Comparison of ENCODE assay signal across 8 mouse cellular contexts in the genomic region with DNA sequence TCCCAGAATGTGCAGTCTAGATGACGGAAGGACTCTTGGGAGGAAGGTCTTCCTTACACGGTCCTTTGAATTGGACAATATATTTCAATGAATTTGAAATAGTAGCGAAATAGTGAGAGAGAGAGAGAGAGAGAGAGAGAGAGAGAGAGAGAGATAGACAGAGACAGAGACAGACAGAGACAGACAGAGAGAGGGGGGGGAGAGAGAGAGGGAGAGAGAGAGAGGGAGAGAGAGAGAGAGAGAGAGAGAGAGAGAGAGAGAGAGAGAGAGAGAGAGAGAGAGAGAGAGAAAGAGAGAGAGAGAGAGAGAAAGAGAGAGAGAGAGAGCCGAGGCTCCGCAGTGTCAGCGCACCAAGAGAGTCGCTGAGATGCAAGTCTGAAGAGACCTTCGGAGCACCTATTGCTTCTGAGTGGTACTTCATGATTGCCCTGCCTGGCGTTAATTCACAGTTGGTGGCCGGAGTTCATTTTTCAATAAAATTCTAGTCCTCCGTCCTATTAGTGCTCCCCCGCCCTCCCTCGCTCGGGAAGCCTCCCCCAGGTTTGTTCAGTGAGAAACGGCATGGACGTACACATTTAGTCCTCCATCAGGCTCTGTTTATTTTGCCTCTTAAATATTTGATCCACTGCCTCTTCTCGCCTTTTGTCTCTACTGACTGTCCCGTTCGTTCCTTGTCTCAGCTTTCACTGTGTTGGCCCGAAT. TPM values are rescaled to one million over a fixed set of nuclear protein-coding genes. Genes with fewer than 3 reads are reported as not detected.
DNase-seq lines count a peak whose midpoint lies in the region; ATAC-seq and TF ChIP-seq lines count a peak whose summit lies in the region.

No protein-coding gene starts in this region.

- H3K9ac ChIP-seq in liver, postnatal 0 days (replicated peaks) = peak overlapping the region; percentile 92
- peak overlapping the region; percentile 97 for H3K9ac ChIP-seq in stomach, embryonic 16.5 days (ENCODE audit: low read length)

- peaks cover 19% of the 10 kb centered on the region for H3K36me3 ChIP-seq in erythroblast, embryonic 14.5 days (ENCODE audit: control insufficient read depth)
- H3K36me3 ChIP-seq in liver, postnatal 0 days (replicated peaks; ENCODE audit: insufficient read depth, low read length) = peaks cover 3% of the 10 kb centered on the region
- peaks cover 15% of the 10 kb centered on the region for H3K36me3 ChIP-seq in stomach, embryonic 16.5 days (ENCODE audit: control insufficient read depth, insufficient read depth, low read length)

- H3K4me1 ChIP-seq in erythroblast, embryonic 14.5 days (ENCODE audit: control insufficient read depth) = peaks cover 18% of the 10 kb centered on the region
- peaks cover 7% of the 10 kb centered on the region; the same call in 1 of the 2 replicates for H3K4me1 ChIP-seq in liver, postnatal 0 days (ENCODE audit: insufficient read depth)
- peaks cover 4% of the 10 kb centered on the region; the same call in 1 of the 2 replicates for H3K4me1 ChIP-seq in stomach, embryonic 16.5 days (ENCODE audit: control insufficient read depth, insufficient read depth, low read length)

- H3K9me3 ChIP-seq in erythroblast, embryonic 14.5 days (ENCODE audit: control insufficient read depth, low read length) = no peaks in the 10 kb centered on the region
- no peaks in the 10 kb centered on the region for H3K9me3 ChIP-seq in liver, postnatal 0 days (ENCODE audit: low read length)
- no peaks in the 10 kb centered on the region for H3K9me3 ChIP-seq in stomach, embryonic 16.5 days (replicated peaks; ENCODE audit: control insufficient read depth, low read length)

- H3K27ac ChIP-seq in liver, postnatal 0 days (ENCODE audit: low read depth) = peak overlapping the region; percentile 92
- H3K27ac ChIP-seq in stomach, embryonic 16.5 days (ENCODE audit: low read length) = peak overlapping the region; percentile 95

- peak; percentile 68 for DNase-seq in A20 (ENCODE audit: low read depth, low spot score)
- peak; percentile 14 for DNase-seq in cerebellum, adult 11-12 months
- peak; percentile 4 for DNase-seq in heart, postnatal 4 days
- DNase-seq in liver, postnatal 0 days = peak; percentile 22
- no peak for DNase-seq in spleen, postnatal 4 days (ENCODE audit: low spot score in 2 of 2)

- WGBS in liver, postnatal 0 days (ENCODE audit: insufficient replicate concordance) = 29% methylated on average over 20 of the region's 20 CpGs
- WGBS in stomach, embryonic 16.5 days = 14% methylated on average over 20 of the region's 20 CpGs

- TF ChIP-seq EP300 in liver, postnatal 0 days (IDR thresholded peaks at IDR 0.05; ENCODE audit: low read depth) = no peak

- peak overlapping the region; percentile 68 for H3K4me2 ChIP-seq in liver, postnatal 0 days (ENCODE audit: low read depth, low read length)
- peak overlapping the region; percentile 89 for H3K4me2 ChIP-seq in stomach, embryonic 16.5 days (ENCODE audit: low read depth, low read length)

- H3K4me3 ChIP-seq in erythroblast, embryonic 14.5 days (replicated peaks) = peak overlapping the region; percentile 98
- H3K4me3 ChIP-seq in liver, postnatal 0 days (ENCODE audit: low read depth, low read length) = peak overlapping the region; percentile 95
- H3K4me3 ChIP-seq in stomach, embryonic 16.5 days (replicated peaks; ENCODE audit: low read length) = peak overlapping the region; percentile 99

- ATAC-seq in erythroblast, adult 5-6 weeks (replicated peaks; ENCODE audit: low FRiP score, poor library complexity, severe bottlenecking) = no peak
- ATAC-seq in liver, postnatal 0 days = peak; percentile 22
- ATAC-seq in stomach, embryonic 16.5 days (ENCODE audit: insufficient read depth, low FRiP score) = no peak

- H3K27me3 ChIP-seq in erythroblast, embryonic 14.5 days (ENCODE audit: control insufficient read depth) = no peaks in the 10 kb centered on the region
- H3K27me3 ChIP-seq in liver, postnatal 0 days (ENCODE audit: insufficient read depth, low read length) = no peaks in the 10 kb centered on the region
- H3K27me3 ChIP-seq in stomach, embryonic 16.5 days (ENCODE audit: control insufficient read depth, insufficient read depth, low read length) = no peaks in the 10 kb centered on the region

- no peak for TF ChIP-seq CTCF in liver, postnatal 0 days (IDR thresholded peaks at IDR 0.05; ENCODE audit: low read depth)

RNA-seq across cellular contexts. Expression of gene Zcchc9, which starts 0.5 kb away (rescaled TPM):
- polyA plus RNA-seq in erythroblast, embryonic 14.5 days (2012) = 0.11 TPM in 1 of 2 replicates, not detected in the other
- total RNA-seq in erythroblast, adult 5-6 weeks (2015; ENCODE audit: low replicate concordance) = 12.1 and 13.6 TPM in 2 replicates
- 7.8 and 9.9 TPM in 2 replicates for total RNA-seq in erythroblast, adult 5-6 weeks (2017; ENCODE audit: low replicate concordance)
- 10 to 100 TPM; 21.6 to 22.9 TPM for total RNA-seq in heart, postnatal 4 days (2021)
- 6.8 and 8.8 TPM in 2 replicates for polyA plus RNA-seq in liver, postnatal 0 days (2015; fragmentation: Nextera tagmentation; extraction: Ambion mirVana)
- 31.5 TPM in 2 replicates for polyA plus RNA-seq in stomach, embryonic 16.5 days (2015; fragmentation: Nextera tagmentation; extraction: Ambion mirVana)

Comparison
In these comparisons a context has a peak if more than half of its experiments do, and no peak if none do; other contexts are left out.
1. DNase-seq: peak in A20 (single experiment), cerebellum, adult 11-12 months (single experiment), heart, postnatal 4 days (single experiment) and liver, postnatal 0 days (single experiment); none in spleen, postnatal 4 days (0 of 2).
2. Peak in every context shown above with its lines, with median percentiles within 50 percentile points of each other: H3K4me3 ChIP-seq.